Mouse (Mus musculus) frontal cortex, postnatal 10 days (tissue): ENCODE results near the gene Rcn2.

Experiments used
- DNase-seq, 2 experiments: peaks; one replicate each; pipeline ENCODE4 v3.0.0; 2022; ENCODE audit warnings: low spot score in 2 of 2, mixed read lengths in 1 of 2

Rcn2 gene

DNA sequence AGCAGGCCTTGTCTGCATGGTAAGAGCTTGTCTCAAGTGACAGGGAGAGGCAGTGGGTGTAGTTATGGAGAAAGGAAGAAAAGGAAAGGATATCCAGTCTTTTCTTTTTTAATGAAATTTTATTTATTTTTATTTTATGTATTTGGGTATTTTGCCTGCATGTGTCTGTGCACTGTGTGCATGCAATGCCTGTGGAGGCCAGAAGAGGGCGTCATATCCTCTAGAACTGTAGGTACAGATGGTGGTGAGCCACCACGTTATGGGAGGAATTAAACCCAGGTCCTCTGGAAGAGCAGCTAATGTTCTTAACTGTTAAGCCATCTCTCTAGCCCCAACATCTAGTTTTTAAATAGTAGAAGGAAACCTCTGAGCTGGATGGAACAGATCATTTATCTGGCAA is 50.5 kb downstream of the Rcn2 start:
- DNase-seq: no peak

DNA sequence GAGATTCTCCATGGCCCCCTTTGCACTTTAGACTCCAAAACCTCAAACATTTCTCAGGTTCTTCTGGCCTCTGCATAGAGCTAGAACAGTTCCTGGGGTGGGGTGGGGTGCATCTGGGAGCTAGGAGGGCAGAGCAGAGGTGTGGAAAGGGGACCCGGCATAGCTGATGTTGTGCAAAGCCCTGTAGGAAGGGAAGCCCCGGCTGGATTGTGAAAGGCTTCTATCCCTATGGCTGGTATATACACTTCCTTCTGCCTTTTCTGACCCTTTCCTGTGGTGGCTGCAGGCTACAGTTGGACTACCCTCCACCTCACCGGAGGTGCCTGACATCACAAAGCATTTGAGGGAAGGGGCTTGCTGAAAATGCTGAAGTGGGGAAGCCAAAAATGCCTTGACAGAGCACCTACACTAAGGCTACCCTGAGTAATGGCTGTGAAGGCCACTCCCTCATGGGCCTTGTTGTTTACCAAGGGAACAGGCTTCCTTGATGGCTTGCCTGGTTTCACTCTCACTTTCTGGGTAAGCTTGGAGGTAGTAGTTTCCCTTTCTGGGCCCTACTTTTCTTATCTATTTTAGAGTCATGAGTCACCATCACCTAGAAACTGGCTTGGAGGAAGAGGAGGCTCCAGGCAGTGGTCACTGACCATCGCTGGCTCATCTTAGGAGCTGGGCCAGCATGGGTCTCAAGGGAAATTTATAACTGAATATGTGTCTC is 56.1 kb downstream of the Rcn2 start:
- no peak for DNase-seq

DNA sequence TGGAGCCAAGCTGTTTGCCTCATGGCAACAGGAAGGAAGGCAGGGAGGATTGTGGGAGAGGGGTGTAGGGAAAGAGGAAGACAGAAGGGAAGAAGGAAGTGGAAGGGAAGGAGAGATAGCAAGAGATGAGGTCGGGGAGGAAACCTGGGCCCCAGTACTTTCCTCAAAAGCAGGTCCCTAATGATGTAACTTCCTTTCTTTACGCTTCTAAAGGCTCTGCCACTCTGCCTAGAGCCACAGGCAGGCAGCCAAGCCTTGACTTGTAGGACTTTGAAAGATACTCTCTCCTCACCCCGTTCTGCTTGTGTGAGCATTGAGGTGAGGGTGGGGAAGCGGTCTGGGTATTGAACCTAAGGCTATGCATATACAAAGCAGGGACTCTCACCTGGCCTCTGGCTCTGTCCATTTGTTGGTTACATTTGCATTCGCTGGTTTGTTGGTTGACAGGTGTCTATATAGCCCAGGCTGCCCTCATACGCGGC is 58.4 kb downstream of the Rcn2 start:
- no peak for DNase-seq

DNA sequence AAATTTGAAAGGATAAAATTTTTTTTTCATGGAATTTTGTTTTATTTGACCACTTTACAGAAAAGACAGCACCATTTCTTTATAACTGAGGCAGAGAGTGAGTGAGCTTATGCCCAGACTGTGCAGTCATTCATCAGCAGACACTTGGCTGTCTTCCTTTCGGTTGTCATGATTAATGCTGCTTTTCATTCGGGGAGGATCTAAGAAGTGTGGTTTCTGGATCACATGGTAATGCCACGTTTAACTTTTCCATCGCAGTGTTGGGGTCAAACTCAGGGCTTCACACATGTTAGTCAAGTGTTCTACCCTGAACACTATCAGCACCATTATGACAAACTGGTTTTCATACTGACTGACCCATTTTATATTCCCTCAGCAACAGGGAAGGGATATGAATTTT is 59.4 kb downstream of the Rcn2 start:
- no peak for DNase-seq

DNA sequence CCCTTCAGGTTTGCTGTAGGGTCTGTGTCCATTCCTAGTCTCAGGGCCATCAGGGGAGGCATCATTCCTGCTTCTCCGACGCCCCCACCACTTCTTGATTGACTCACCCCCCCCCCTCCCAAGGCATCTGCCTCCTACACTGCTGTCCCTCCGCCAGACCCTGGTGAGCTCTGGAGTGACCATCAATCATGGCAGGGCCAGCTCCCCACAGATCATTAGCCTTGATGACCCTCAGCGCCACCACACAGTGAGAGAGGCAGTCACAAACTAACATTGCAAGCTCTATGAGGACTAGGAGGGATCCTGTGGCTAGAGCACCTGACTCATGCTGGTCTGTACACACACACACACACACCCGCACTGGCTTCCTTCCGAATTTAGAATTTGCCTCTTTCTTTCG is 63.3 kb downstream of the Rcn2 start:
- no peak for DNase-seq

DNA sequence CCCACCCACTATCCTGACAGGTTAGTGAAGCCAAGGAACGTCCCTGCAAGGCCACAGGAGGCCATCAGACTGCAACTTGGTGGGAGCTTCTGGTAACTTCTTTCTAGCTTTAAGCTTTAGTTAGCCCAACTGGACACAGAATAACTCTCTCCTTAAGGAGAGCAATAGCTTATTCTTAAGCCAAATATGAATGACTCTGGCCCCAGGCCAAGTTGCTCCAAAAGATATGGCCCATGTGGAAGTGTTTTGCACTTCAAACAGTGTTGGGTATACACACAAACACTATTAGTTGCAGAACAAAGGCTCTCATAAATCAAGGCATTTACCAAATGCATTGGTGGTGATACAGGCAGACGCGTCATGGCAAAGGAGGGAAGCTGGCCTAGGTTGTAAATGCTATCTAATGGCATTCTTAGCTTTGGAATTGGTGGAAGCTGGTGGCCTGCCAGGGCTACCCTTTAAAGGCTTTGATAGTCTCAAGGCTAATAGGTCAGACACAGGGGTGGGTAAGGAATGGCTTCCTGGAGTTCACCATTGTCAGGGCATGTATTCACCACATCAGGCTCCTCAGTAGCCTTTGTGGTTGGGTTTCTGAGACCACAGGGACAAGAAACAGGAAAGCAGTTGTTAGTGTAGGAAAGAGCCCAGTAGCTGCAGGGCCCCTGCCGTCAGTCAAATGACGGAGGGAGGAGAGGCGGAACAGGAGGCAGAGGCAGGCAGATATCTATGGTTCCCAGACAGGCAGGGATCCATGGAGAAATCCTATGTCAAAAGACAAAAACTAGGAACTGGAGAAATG is 64.8 kb downstream of the Rcn2 start:
- no peak for DNase-seq

DNA sequence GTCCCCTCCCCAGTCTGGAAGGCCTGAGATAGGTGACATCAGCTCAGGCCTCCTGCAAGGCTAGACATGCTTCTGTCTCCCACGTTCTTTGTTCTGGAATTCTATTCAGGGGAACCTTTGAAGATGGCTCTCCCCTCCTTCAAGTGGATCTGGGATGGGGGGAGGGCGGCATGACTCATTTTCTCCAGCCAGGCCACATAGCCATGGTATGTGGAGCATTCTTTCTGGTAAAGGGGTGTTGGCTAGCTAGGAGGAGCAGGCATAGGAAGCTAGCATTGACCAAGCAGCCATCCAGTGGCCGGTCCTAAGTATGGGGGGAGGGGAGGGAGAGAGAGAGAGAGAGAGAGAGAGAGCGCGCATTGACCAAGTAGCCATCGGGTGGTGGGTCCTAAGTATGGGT is 65.9 kb downstream of the Rcn2 start:
- no peak for DNase-seq

DNA sequence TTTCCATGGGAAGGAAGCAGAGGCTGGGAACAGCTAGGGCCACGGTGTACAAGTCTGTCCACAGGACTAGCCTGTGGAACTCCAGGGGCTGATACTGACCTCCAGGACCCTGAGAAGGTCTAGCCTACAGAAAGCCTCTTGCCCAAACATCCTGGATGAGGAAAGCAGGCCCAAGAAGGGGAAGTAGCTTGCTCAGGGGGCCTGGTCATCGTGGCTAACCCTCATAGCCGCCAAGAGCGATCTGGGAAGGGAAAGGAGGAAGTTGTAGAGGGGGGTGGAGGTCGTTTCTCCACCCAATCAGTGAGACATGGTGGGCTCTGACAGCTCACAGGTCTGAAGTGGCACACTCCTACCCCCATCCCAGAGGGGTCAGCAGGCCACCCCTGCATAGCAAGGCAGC is 66.5 kb downstream of the Rcn2 start:
- no peak for DNase-seq
